Mouse (Mus musculus) forebrain, embryonic 11.5 days (tissue): ENCODE data around the gene Fli1. TPM values are rescaled to one million over a fixed set of nuclear protein-coding genes. Genes with fewer than 3 reads are reported as not detected.

Source experiments
- ATAC-seq: fragments of 200-750 bp; cut with Nextera tagmentation; replicated peaks from 2 replicates; pipeline ENCODE4 v1.8.0; 2017; ENCODE audit warnings: moderate TSS enrichment; ENCODE audit not compliant: low FRiP score
- DNase-seq: peaks from one replicate; pipeline ENCODE4 v3.0.0-alpha.2; 2017; ENCODE audit warnings: low spot score
- H3K27ac ChIP-seq: fragments of 300-500 bp; sonication (generic); 2 replicates; pipeline ENCODE4 v1.5.1; 2014; ENCODE audit warnings: low read depth, low read length
- H3K27me3 ChIP-seq: fragments of 300-500 bp; sonication (generic); 2 replicates; pipeline ENCODE4 v1.6.1; 2014; ENCODE audit warnings: mild to moderate bottlenecking, low read length, mixed read lengths; ENCODE audit not compliant: control insufficient read depth, insufficient read depth
- H3K36me3 ChIP-seq: fragments of 300-500 bp; sonication (generic); 2 replicates; pipeline ENCODE4 v1.6.1; 2014; ENCODE audit warnings: mild to moderate bottlenecking, low read length, moderate library complexity, mixed read lengths; ENCODE audit not compliant: control insufficient read depth, insufficient read depth
- H3K4me1 ChIP-seq: fragments of 300-500 bp; sonication (generic); replicated peaks from 2 replicates; pipeline ENCODE4 v1.6.1; 2014; ENCODE audit warnings: low read length, mixed read lengths; ENCODE audit not compliant: control insufficient read depth, insufficient read depth
- H3K4me2 ChIP-seq: fragments of 300-500 bp; sonication (generic); 2 replicates; pipeline ENCODE4 v1.6.1; 2014; ENCODE audit warnings: low read depth, mild to moderate bottlenecking, low read length, moderate library complexity, mixed read lengths; ENCODE audit not compliant: severe bottlenecking
- H3K4me3 ChIP-seq: fragments of 300-500 bp; sonication (generic); 2 replicates; pipeline ENCODE4 v1.5.1; 2014; ENCODE audit warnings: low read depth, low read length
- H3K9ac ChIP-seq: fragments of 300-500 bp; sonication (generic); 2 replicates; pipeline ENCODE4 v1.6.1; 2014; ENCODE audit warnings: low read length
- H3K9me3 ChIP-seq: fragments of 300-500 bp; sonication (generic); 2 replicates; pipeline ENCODE4 v1.6.1; 2016; ENCODE audit warnings: low read length, mixed read lengths; ENCODE audit not compliant: control insufficient read depth
- WGBS: fragments of 180-500 bp; shearing (Covaris S2); extraction: QIAGEN DNeasy Blood & Tissue Kit; methylation state at CpG from one replicate; pipeline ENCODE4 v1.1.7; 2014; 5-methylcytosine and 5-hydroxymethylcytosine counted together
- polyA plus RNA-seq: library from polyadenylated mRNA; unstranded; fragments of >200 nt; fragmentation: Nextera tagmentation; extraction: Ambion mirVana; gene quantifications from 2 replicates; pipeline ENCODE4 v1.2.1, GENCODE M21; 2014

The Fli1 gene
- polyA plus RNA-seq, 1 experiment from 2014 or later = 14.3 TPM

GRCm38 (mm10) chr9:32543923-32544575 lies 1.4 kb upstream of the Fli1 start:
- DNase-seq (no peak), ATAC-seq (no peak)
- Histone ChIP-seq H3K4me3 (no peak overlapping the region), H3K27me3 (peaks cover 87% of the 10 kb centered on the region), H3K36me3 (no peaks in the 10 kb centered on the region), H3K4me2 (no peak overlapping the region; the same call in 1 of the 2 replicates), H3K27ac (no peak overlapping the region), H3K4me1 (peaks cover 22% of the 10 kb centered on the region), H3K9me3 (no peaks in the 10 kb centered on the region), H3K9ac (no peak overlapping the region)
- under 1% methylated on average over 7 of the region's 8 CpGs for WGBS

- H3K27me3 ChIP-seq = peaks cover 88% of the 10 kb centered on the region
- H3K27ac ChIP-seq = no peak overlapping the region
- under 1% methylated on average over 17 of the region's 18 CpGs for WGBS
- DNase-seq (peak; percentile 71), ATAC-seq (no peak)
- H3K4me1 ChIP-seq = peaks cover 22% of the 10 kb centered on the region
- no peaks in the 10 kb centered on the region for H3K9me3 ChIP-seq
- peak overlapping the region; percentile 38 for H3K4me2 ChIP-seq
- no peak overlapping the region for H3K9ac ChIP-seq
- peak overlapping the region; percentile 49; the same call in 1 of the 2 replicates for H3K4me3 ChIP-seq
- H3K36me3 ChIP-seq = no peaks in the 10 kb centered on the region
Measured at GRCm38 (mm10) chr9:32543040-32543581, 450 bp upstream of the Fli1 start.

DNA sequence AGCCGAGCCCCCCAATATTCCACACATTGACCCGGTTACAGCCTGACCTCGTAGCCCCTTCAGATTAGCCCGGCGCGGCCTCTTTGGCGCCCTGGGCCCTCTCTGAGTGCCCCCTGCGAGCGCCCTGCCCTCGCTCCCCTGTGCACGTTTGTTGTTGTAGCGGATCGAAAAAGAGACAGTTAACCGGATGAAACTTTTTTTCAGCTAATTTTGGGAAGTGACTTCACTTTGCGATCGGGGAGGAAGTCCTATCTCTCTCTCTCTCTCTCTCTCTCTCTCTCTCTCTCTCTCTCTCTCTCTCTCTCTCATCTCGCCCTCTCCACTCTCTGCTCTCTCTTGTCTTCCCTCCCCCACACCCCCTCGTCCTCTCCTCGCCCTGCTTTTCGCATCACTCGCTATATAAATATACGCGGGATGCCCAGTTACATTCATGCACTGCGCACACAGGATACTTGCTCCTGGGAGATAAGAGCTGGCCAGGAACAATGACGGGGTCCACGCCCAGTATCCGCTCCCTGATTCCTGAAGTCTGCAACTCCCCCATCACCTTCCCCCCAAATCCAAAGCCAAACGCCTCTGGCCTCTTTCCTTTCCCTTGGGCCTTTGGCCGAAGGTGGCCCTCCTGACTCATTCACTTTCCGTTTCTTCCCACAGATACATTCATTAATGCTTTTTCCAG lies 1.3 kb downstream of the Fli1 start:
- Histone ChIP-seq H3K9ac (peak overlapping the region; percentile 62), H3K36me3 (no peaks in the 10 kb centered on the region), H3K4me2 (peak overlapping the region; percentile 90), H3K4me1 (peaks cover 22% of the 10 kb centered on the region), H3K9me3 (no peaks in the 10 kb centered on the region), H3K27me3 (peaks cover 72% of the 10 kb centered on the region), H3K27ac (no peak overlapping the region), H3K4me3 (peak overlapping the region; percentile 49)
- DNase-seq (peak; percentile 68), ATAC-seq (no peak)
- under 1% methylated on average over 30 of the region's 30 CpGs for WGBS

GRCm38 (mm10) chr9:32540406-32541222 lies 2.0 kb downstream of the Fli1 start:
- peak overlapping the region; percentile 90 for H3K4me2 ChIP-seq
- under 1% methylated on average over 68 of the region's 70 CpGs for WGBS
- H3K4me3 ChIP-seq = peak overlapping the region; percentile 49
- no peaks in the 10 kb centered on the region for H3K9me3 ChIP-seq
- peak; percentile 43 for ATAC-seq
- H3K27me3 ChIP-seq = peaks cover 65% of the 10 kb centered on the region
- H3K36me3 ChIP-seq = no peaks in the 10 kb centered on the region
- H3K27ac ChIP-seq = peak overlapping the region; percentile 21; the same call in 1 of the 2 replicates
- peak overlapping the region; percentile 62 for H3K9ac ChIP-seq
- H3K4me1 ChIP-seq = peaks cover 22% of the 10 kb centered on the region
- peak; percentile 72 for DNase-seq

GRCm38 (mm10) chr9:32540061-32540405 lies 2.6 kb downstream of the Fli1 start:
- no peaks in the 10 kb centered on the region for H3K36me3 ChIP-seq
- 1% methylated on average over 13 of the region's 13 CpGs for WGBS
- no peaks in the 10 kb centered on the region for H3K9me3 ChIP-seq
- no peak overlapping the region for H3K27ac ChIP-seq
- H3K27me3 ChIP-seq = peaks cover 59% of the 10 kb centered on the region
- ATAC-seq = no peak
- peak overlapping the region; percentile 90 for H3K4me2 ChIP-seq
- no peak for DNase-seq
- H3K4me3 ChIP-seq = peak overlapping the region; percentile 49
- peaks cover 18% of the 10 kb centered on the region for H3K4me1 ChIP-seq
- peak overlapping the region; percentile 62 for H3K9ac ChIP-seq

DNA sequence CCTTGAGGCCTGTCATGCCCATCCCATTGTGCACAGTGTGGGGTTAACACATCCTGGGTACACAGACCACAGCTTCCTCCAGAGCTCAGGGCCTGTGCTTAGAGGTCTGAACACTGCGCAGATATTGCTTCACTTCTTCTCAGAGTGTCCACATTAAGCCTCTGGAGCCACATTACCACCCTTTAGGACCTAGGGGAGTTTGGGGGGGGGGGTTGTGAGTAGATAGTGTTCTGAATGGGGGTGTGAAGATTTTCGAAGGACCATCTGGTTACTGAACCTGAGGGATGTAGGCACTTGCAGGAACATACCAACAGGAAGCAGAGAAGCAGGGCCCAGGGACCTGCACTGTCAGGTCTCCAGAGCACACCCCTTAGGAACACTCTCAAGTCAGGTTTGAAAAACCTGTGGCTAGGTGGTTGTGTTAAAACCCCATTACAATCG lies 3.3 kb downstream of the Fli1 start:
- Histone ChIP-seq H3K4me2 (peak overlapping the region; percentile 9; the same call in 1 of the 2 replicates), H3K9me3 (no peaks in the 10 kb centered on the region), H3K9ac (no peak overlapping the region), H3K27ac (no peak overlapping the region), H3K27me3 (peaks cover 53% of the 10 kb centered on the region), H3K4me1 (peaks cover 15% of the 10 kb centered on the region), H3K4me3 (no peak overlapping the region), H3K36me3 (no peaks in the 10 kb centered on the region)
- DNase-seq (no peak), ATAC-seq (no peak)
- 37% methylated on average over 3 of the region's 3 CpGs for WGBS

- WGBS = 90% methylated on average over 5 of the region's 5 CpGs
- Histone ChIP-seq H3K4me2 (no peak overlapping the region), H3K36me3 (no peaks in the 10 kb centered on the region), H3K27ac (no peak overlapping the region), H3K4me3 (no peak overlapping the region), H3K4me1 (peaks cover 10% of the 10 kb centered on the region), H3K27me3 (peaks cover 41% of the 10 kb centered on the region), H3K9ac (no peak overlapping the region), H3K9me3 (no peaks in the 10 kb centered on the region)
- DNase-seq (no peak), ATAC-seq (no peak)
Measured at GRCm38 (mm10) chr9:32538124-32538523, 4.5 kb downstream of the Fli1 start.

DNA sequence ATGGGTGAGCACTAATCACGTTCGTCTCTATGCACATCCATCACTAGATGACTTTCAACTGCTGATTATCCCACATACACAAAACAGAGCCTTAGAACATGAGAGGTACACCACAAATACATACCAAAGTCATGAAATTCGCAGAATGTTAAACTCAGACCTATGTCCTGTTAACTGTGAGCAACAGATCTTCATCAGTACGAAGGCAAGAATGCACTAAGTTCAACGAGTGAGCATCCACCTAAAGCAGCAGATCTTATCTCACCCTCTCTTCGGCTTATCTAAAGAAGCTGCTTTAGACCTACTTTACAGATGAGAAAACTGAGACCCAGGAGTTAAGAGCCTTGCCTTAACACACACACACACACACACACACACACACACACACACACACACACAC lies 5.0 kb downstream of the Fli1 start:
- H3K9me3 ChIP-seq = no peaks in the 10 kb centered on the region
- H3K27ac ChIP-seq = no peak overlapping the region
- peaks cover 37% of the 10 kb centered on the region for H3K27me3 ChIP-seq
- no peak for ATAC-seq
- H3K4me1 ChIP-seq = peaks cover 6% of the 10 kb centered on the region; the same call in 1 of the 2 replicates
- WGBS = 81% methylated on average over 6 of the region's 6 CpGs
- DNase-seq = no peak
- H3K4me2 ChIP-seq = no peak overlapping the region
- no peaks in the 10 kb centered on the region for H3K36me3 ChIP-seq
- no peak overlapping the region for H3K9ac ChIP-seq
- no peak overlapping the region for H3K4me3 ChIP-seq
